Mouse (Mus musculus): ENCODE measurements around the gene Slc12a9.

DNA sequence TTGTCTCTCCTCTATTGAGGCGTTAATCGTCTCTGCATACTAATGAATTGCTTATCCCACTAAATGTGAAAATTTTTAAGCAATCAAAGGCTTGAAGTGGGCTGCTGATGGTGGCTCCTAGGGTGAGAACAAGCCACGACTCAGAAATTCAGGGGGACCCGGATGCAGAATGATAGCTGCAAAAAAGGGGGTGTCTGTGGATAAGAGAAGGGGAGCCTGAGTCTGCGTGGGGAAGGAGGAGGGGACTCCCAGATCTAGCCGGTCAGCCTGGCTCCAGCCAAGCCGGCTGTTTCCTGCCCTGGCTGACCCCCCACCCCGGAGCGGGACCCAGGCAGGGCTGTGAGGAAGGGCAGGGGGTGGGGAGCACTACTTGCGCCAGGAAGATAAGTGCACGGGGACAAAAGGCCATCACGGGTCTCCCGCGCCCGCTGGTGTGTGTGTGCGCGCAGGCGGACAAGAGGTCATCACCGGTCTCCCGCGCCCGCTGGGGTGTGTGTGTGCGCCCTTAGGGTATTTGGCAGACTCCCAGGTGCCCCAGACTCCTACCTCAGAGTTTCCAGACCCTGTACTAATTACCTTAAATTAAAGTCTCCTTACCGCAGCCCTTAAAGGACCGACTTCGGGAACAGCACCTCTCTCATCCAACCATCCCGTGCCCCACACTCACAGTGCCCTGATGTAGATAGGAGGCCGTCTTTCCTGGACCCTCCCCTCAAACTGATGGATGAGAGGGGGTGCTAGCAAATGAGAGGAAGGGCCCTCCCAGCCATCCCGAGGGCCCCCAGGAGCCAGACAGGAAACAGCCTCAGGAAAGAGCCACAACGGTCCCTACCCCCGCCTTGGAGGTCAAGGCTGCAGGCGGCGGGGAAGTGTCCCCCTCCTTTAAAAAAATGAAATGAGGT is 15.3 kb upstream of the Slc12a9 start:
- no peak for TF ChIP-seq ZC3H11A (IDR thresholded peaks at IDR 0.05; ENCODE audit: low read depth, low read length)
- TF ChIP-seq ETS1 (conservative IDR thresholded peaks at IDR 0.05; ENCODE audit: low read depth, low read length): no peak
- TF ChIP-seq CTCF (conservative IDR thresholded peaks at IDR 0.05 in 1 of 2, IDR thresholded peaks at IDR 0.05 in 1 of 2; ENCODE audit: low read depth in 2 of 2, low read length in 2 of 2): no peak
- TF ChIP-seq EP300 (IDR thresholded peaks at IDR 0.05; ENCODE audit: low read length): no peak
